Mouse (Mus musculus): ENCODE measurements around the gene Ubl7. TPM values are rescaled to one million over a fixed set of nuclear protein-coding genes. Genes with fewer than 3 reads are reported as not detected.

Ubl7 gene
- total RNA-seq, 2 experiments from 2014 or later: 48.7 to 49.2 TPM

GRCm38 (mm10) chr9:57965281-57966185, 54.8 kb downstream of the Ubl7 start:
- no peak for DNase-seq

- DNase-seq: peak; percentile 64
Observed at GRCm38 (mm10) chr9:57967237-57967960, 56.6 kb downstream of the Ubl7 start.

- DNase-seq: no peak
Observed at GRCm38 (mm10) chr9:57968166-57968771, 57.5 kb downstream of the Ubl7 start.

- no peak for DNase-seq
Observed at GRCm38 (mm10) chr9:57968783-57969542, 58.2 kb downstream of the Ubl7 start.

GRCm38 (mm10) chr9:57969736-57970495, 59.1 kb downstream of the Ubl7 start:
- DNase-seq: no peak

GRCm38 (mm10) chr9:57971413-57971812, 60.6 kb downstream of the Ubl7 start:
- no peak for DNase-seq

GRCm38 (mm10) chr9:57972141-57972591, 61.4 kb downstream of the Ubl7 start:
- DNase-seq: no peak

- no peak for DNase-seq
Observed at GRCm38 (mm10) chr9:57972776-57973439, 62.1 kb downstream of the Ubl7 start.

GRCm38 (mm10) chr9:57973440-57974066, 62.8 kb downstream of the Ubl7 start:
- no peak for DNase-seq

- no peak for DNase-seq
Observed at GRCm38 (mm10) chr9:57974221-57974620, 63.4 kb downstream of the Ubl7 start.

GRCm38 (mm10) chr9:57975200-57975821, 64.5 kb downstream of the Ubl7 start:
- no peak for DNase-seq

- DNase-seq: no peak
Observed at GRCm38 (mm10) chr9:57978025-57978424, 67.2 kb downstream of the Ubl7 start.

GRCm38 (mm10) chr9:57978858-57979257, 68.1 kb downstream of the Ubl7 start:
- DNase-seq: no peak

Other genes with a start within 250 kb of the Ubl7 start
- under 1 TPM in 1 of 2 experiments, not detected in 1; 0.14 TPM for gene Cyp1a2, start 227.3 kb upstream of the Ubl7 start, total RNA-seq (2021)
- gene Cyp1a1, start 223.1 kb upstream of the Ubl7 start, total RNA-seq (2021): under 1 TPM; 0.09 TPM
- 1 to 10 TPM; 7.8 to 8.5 TPM for gene Edc3, start 202.4 kb upstream of the Ubl7 start, total RNA-seq (2021)
- gene Clk3, start 145.1 kb upstream of the Ubl7 start, total RNA-seq (2021): 10 to 100 TPM; 34.8 to 45.3 TPM
- gene Arid3b, start 74.2 kb upstream of the Ubl7 start, total RNA-seq (2021): 1 to 10 TPM; 1.6 to 3.3 TPM
- 10 to 100 TPM; 15.7 to 18.5 TPM for gene Sema7a, start 29.1 kb downstream of the Ubl7 start, total RNA-seq (2021)
- gene Cyp11a1, start 95.4 kb downstream of the Ubl7 start, total RNA-seq (2021): 1 to 10 TPM; 1.2 to 1.6 TPM
- gene Stra6, start 152.8 kb downstream of the Ubl7 start, total RNA-seq (2021): under 1 TPM; 0.25 to 0.40 TPM
- not detected for gene Ccdc33, start 207.8 kb downstream of the Ubl7 start, total RNA-seq (2021)

Data from gastrocnemius, postnatal 10 days (tissue).